Mouse (Mus musculus) lung, postnatal 0 days (tissue): Measurements from ENCODE around the gene Nudt17. TPM values are rescaled to one million over a fixed set of nuclear protein-coding genes. Genes with fewer than 3 reads are reported as not detected.
A peak's percentile ranks its signal among the peaks of the same experiment; 100 is the strongest.

ENCODE experiments used
- ATAC-seq: fragments of 200-750 bp; cut with Nextera tagmentation; 2 replicates; pipeline ENCODE4 v1.8.0; 2017; ENCODE audit warnings: moderate library complexity
- DNase-seq: peaks from one replicate; pipeline ENCODE4 v3.0.0-alpha.2; 2016; ENCODE audit warnings: low spot score
- H3K27ac ChIP-seq: fragments of 300-500 bp; sonication (generic); 2 replicates; pipeline ENCODE4 v1.5.1; 2014; ENCODE audit warnings: antibody characterized with exemption, mild to moderate bottlenecking, low read length, mixed read lengths
- H3K27me3 ChIP-seq: fragments of 300-500 bp; sonication (generic); replicated peaks from 2 replicates; pipeline ENCODE4 v1.6.1; 2014; ENCODE audit warnings: low read length, mixed read lengths; ENCODE audit not compliant: insufficient read depth
- H3K36me3 ChIP-seq: fragments of 300-500 bp; sonication (generic); 2 replicates; pipeline ENCODE4 v1.6.1; 2014; ENCODE audit warnings: low read length, mixed read lengths; ENCODE audit not compliant: insufficient read depth
- H3K4me1 ChIP-seq: fragments of 300-500 bp; sonication (generic); 2 replicates; pipeline ENCODE4 v1.6.1; 2014; ENCODE audit warnings: antibody characterized with exemption, low read depth, low read length, mixed read lengths; ENCODE audit not compliant: insufficient read depth
- H3K4me2 ChIP-seq: fragments of 300-500 bp; sonication (generic); replicated peaks from 2 replicates; pipeline ENCODE4 v1.6.1; 2014; ENCODE audit warnings: low read depth, mild to moderate bottlenecking, low read length, moderate library complexity, mixed read lengths
- H3K4me3 ChIP-seq: fragments of 300-500 bp; sonication (generic); 2 replicates; pipeline ENCODE4 v1.5.1; 2014; ENCODE audit warnings: low read depth, low read length
- H3K9ac ChIP-seq: fragments of 300-500 bp; sonication (generic); replicated peaks from 2 replicates; pipeline ENCODE4 v1.6.1; 2014; ENCODE audit warnings: low read depth, mild to moderate bottlenecking
- H3K9me3 ChIP-seq: fragments of 300-500 bp; sonication (generic); 2 replicates; pipeline ENCODE4 v1.6.1; 2016; ENCODE audit warnings: low read length, mixed read lengths
- CTCF ChIP-seq: IDR thresholded peaks from 2 replicates; pipeline ENCODE4 v1.5.1; 2016; ENCODE audit warnings: antibody characterized with exemption, mild to moderate bottlenecking
- EP300 ChIP-seq: IDR thresholded peaks from 2 replicates; pipeline ENCODE4 v1.6.1; 2016; ENCODE audit warnings: antibody characterized with exemption, mild to moderate bottlenecking, control low read depth
- WGBS: fragments of 180-500 bp; shearing (Covaris S2); extraction: QIAGEN DNeasy Blood & Tissue Kit; methylation state at CpG from one replicate; pipeline ENCODE4 v1.1.7; 2014; 5-methylcytosine and 5-hydroxymethylcytosine counted together
- polyA plus RNA-seq: library from polyadenylated mRNA; unstranded; fragments of >200 nt; fragmentation: Nextera tagmentation; extraction: Ambion mirVana; gene quantifications from 2 replicates; pipeline ENCODE4 v1.2.1, GENCODE M21; 2015

The Nudt17 gene
- polyA plus RNA-seq, 1 experiment from 2014 or later, result 5.8 TPM

DNA sequence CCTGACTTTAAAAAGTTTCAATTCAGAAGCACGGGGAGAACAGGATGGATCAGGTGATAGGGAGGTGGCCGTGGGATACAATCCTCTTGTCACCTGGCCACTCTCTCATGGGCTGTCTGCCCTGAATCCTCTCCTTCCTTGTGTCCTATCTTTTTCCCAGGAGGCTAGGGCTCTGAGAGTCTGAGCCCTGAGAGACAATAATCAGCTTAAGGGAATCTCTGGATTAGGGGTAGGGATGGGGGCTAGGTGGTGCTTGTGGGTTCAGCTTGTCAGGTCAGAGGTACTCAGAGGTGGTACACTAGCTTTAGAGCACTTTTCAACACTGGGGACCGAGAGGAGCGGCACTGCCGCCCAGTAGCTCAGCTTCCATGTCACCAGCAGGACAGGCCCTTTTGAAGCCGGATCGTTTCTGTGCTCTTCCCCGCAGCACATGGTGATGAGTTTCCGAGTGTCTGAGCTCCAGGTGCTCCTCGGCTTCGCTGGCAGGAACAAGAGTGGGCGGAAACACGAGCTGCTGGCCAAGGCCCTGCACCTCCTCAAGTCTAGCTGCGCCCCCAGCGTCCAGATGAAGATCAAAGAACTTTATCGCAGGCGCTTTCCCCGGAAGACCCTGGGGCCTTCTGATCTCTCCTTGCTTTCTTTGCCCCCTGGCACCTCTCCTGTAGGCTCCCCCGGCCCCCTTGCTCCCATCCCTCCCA, 9.2 kb downstream of the Nudt17 start:
- DNase-seq, result no peak
- Histone ChIP-seq H3K27me3 (no peaks in the 10 kb centered on the region), H3K4me1 (peaks cover 4% of the 10 kb centered on the region; the same call in 1 of the 2 replicates), H3K4me2 (no peak overlapping the region), H3K36me3 (peaks cover 11% of the 10 kb centered on the region), H3K27ac (no peak overlapping the region), H3K9me3 (no peaks in the 10 kb centered on the region), H3K4me3 (no peak overlapping the region), H3K9ac (no peak overlapping the region)
- WGBS, result 56% methylated on average over 19 of the region's 19 CpGs
- no peak for ATAC-seq
- no peak for TF ChIP-seq CTCF
- TF ChIP-seq EP300, result no peak

DNA sequence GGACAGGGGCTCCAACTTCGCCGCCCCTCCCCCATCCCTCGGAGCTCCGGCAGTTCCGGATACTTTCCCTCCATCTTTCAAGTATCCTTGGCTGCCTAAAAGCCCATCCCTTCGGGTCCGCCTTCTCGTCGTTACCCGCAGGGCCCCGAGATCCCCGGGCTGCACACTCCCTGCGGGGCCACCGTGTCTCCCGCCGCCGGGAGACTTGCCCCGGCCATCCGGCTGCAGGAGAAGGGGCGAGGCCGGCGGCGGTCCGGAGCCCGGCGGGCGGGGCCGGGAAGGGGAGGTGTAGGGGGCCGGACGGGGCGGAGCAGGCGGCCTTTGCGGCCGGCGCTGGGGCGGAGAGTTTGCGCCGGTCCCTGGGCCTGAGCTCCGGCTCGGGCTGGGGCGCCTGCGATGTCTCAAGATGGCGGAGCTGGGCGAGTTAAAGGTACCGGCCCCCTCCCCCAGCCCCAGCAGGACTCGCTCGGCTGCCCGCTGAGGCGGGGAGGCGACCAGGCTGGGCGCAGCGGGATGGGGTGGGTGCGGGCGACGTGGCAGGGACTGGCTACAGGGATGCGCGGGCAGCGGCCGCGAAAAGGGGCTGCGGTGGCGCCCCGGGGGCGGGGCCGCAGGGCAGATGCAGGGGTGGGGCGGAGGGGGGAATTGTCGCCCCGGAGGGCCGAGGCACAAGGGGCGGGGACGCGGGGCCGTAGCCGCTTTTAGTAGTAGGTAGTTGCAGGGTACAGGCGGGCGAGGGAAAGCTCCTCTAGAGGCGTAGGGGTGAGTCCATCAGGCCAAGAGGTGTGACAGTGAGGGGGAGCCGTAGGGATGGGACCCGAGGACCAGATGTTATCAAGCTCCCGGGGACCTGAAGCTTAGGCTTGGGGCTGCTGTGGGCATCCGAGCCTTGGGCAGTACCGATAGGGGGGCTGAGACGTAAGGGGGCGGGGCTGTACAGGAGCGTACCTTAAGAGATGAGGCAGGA, 11.3 kb downstream of the Nudt17 start:
- H3K9me3 ChIP-seq, result no peaks in the 10 kb centered on the region
- peak overlapping the region; percentile 92 for H3K4me3 ChIP-seq
- no peaks in the 10 kb centered on the region for H3K27me3 ChIP-seq
- TF ChIP-seq EP300, result no peak
- peak; percentile 15; the same call in 1 of the 2 replicates for TF ChIP-seq CTCF
- H3K4me2 ChIP-seq, result peak overlapping the region; percentile 79
- peak overlapping the region; percentile 85 for H3K27ac ChIP-seq
- 1% methylated on average over 71 of the region's 85 CpGs for WGBS
- peaks cover 11% of the 10 kb centered on the region for H3K36me3 ChIP-seq
- H3K9ac ChIP-seq, result peak overlapping the region; percentile 58
- peak; percentile 97 for DNase-seq
- ATAC-seq, result peak; percentile 96
- peaks cover 4% of the 10 kb centered on the region; the same call in 1 of the 2 replicates for H3K4me1 ChIP-seq

DNA sequence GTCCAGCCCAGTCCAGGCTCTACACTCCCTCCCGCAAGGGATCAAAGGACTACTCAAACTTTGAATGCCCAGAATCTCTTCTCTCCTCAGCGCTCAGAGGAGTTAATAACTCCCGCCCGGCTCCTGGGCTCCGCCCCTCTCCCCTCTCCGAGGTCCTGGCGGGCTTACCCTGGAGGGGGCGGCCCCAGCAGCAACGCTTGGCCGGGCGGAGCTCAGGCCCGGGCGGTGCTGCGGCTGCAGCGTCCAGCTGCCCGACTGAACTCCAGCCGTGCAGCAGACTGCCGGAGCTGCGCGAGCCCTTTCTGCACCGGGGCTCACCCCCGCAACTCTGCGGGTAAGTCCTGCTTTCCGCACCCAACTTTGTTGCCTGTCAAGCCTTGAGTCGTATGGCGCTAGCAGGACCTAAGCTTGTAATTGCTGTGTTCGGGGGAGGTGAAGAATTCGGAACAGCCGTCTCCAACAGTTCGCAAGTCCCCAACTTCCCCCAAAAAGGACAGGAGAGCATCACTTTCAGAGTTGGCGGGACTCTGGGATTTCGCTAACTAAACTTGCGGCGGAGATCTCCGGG, 12.1 kb downstream of the Nudt17 start, which contains the start of gene Pias3:
Gene Pias3, plus strand, starts transcription at position 187 of the 568 bp plus-strand sequence.
- no peak for TF ChIP-seq CTCF
- no peak for TF ChIP-seq EP300
- DNase-seq (peak; percentile 96), ATAC-seq (peak; percentile 92)
- Histone ChIP-seq H3K4me1 (peaks cover 4% of the 10 kb centered on the region; the same call in 1 of the 2 replicates), H3K27ac (peak within 1 kb of the TSS; percentile 85), H3K9ac (peak within 1 kb of the TSS; percentile 58), H3K36me3 (peaks cover 6% of the 10 kb centered on the region; the same call in 1 of the 2 replicates), H3K27me3 (no peaks in the 10 kb centered on the region), H3K4me3 (peak within 1 kb of the TSS; percentile 92), H3K9me3 (no peaks in the 10 kb centered on the region), H3K4me2 (peak within 1 kb of the TSS; percentile 79)
- under 1% methylated on average over 35 of the region's 35 CpGs for WGBS

GRCm38 (mm10) chr3:96693579-96693978, 14.8 kb downstream of the Nudt17 start:
- no peaks in the 10 kb centered on the region for H3K27me3 ChIP-seq
- no peak for TF ChIP-seq CTCF
- no peak for TF ChIP-seq EP300
- no peaks in the 10 kb centered on the region for H3K9me3 ChIP-seq
- H3K4me2 ChIP-seq, result no peak overlapping the region
- 55% methylated on average over 1 of the region's 1 CpGs for WGBS
- no peak overlapping the region for H3K4me3 ChIP-seq
- H3K27ac ChIP-seq, result no peak overlapping the region
- H3K4me1 ChIP-seq, result peaks cover 4% of the 10 kb centered on the region; the same call in 1 of the 2 replicates
- no peaks in the 10 kb centered on the region for H3K36me3 ChIP-seq
- no peak overlapping the region for H3K9ac ChIP-seq
- DNase-seq (no peak), ATAC-seq (no peak)

- Histone ChIP-seq H3K9ac (no peak overlapping the region), H3K4me2 (no peak overlapping the region), H3K4me3 (no peak overlapping the region), H3K4me1 (peaks cover 4% of the 10 kb centered on the region; the same call in 1 of the 2 replicates), H3K36me3 (no peaks in the 10 kb centered on the region), H3K27ac (no peak overlapping the region), H3K27me3 (no peaks in the 10 kb centered on the region), H3K9me3 (no peaks in the 10 kb centered on the region)
- WGBS, result 21% methylated on average over 3 of the region's 3 CpGs
- ATAC-seq (no peak), DNase-seq (no peak)
- TF ChIP-seq CTCF (peak; percentile 54), EP300 (no peak)
Measured at GRCm38 (mm10) chr3:96692506-96692905, 15.9 kb downstream of the Nudt17 start.
